Mouse (Mus musculus) hindbrain, postnatal 0 days (tissue): Measurements from ENCODE around the gene Zfp185. TPM values are rescaled to one million over a fixed set of nuclear protein-coding genes. Genes with fewer than 3 reads are reported as not detected.

Experiments
- ATAC-seq: fragments of 200-750 bp; cut with Nextera tagmentation; 2 replicates; pipeline ENCODE4 v1.8.0; 2017; ENCODE audit warnings: mild to moderate bottlenecking, moderate TSS enrichment, moderate library complexity
- DNase-seq: peaks from one replicate; pipeline ENCODE4 v3.0.0-alpha.2; 2015; ENCODE audit warnings: low spot score
- H3K27ac ChIP-seq: fragments of 300-500 bp; sonication (generic); 2 replicates; pipeline ENCODE4 v1.5.1; 2014; ENCODE audit warnings: mild to moderate bottlenecking
- H3K27me3 ChIP-seq: fragments of 300-500 bp; sonication (generic); 2 replicates; pipeline ENCODE4 v1.6.1; 2014; ENCODE audit warnings: low read length, mixed read lengths; ENCODE audit not compliant: insufficient read depth
- H3K36me3 ChIP-seq: fragments of 300-500 bp; sonication (generic); 2 replicates; pipeline ENCODE4 v1.6.1; 2014; ENCODE audit warnings: low read length, mixed read lengths; ENCODE audit not compliant: insufficient read depth
- H3K4me1 ChIP-seq: fragments of 300-500 bp; sonication (generic); 2 replicates; pipeline ENCODE4 v1.6.1; 2014; ENCODE audit warnings: antibody characterized with exemption, low read length, mixed read lengths; ENCODE audit not compliant: insufficient read depth
- H3K4me2 ChIP-seq: fragments of 300-500 bp; sonication (generic); 2 replicates; pipeline ENCODE4 v1.6.1; 2014; ENCODE audit warnings: low read depth, mild to moderate bottlenecking, low read length, moderate library complexity, mixed read lengths
- H3K4me3 ChIP-seq: fragments of 300-500 bp; sonication (generic); 2 replicates; pipeline ENCODE4 v1.5.1; 2014; ENCODE audit warnings: low read length
- H3K9ac ChIP-seq: fragments of 300-500 bp; sonication (generic); replicated peaks from 2 replicates; pipeline ENCODE4 v1.6.1; 2014; ENCODE audit warnings: mild to moderate bottlenecking, low read length, moderate library complexity, mixed read lengths
- H3K9me3 ChIP-seq: fragments of 300-500 bp; sonication (generic); 2 replicates; pipeline ENCODE4 v1.6.1; 2016; ENCODE audit warnings: low read length, mixed read lengths
- CTCF ChIP-seq: IDR thresholded peaks from 2 replicates; pipeline ENCODE4 v1.5.1; 2016; ENCODE audit warnings: antibody characterized with exemption, control low read depth, low read depth
- WGBS: fragments of 180-500 bp; shearing (Covaris S2); extraction: QIAGEN DNeasy Blood & Tissue Kit; methylation state at CpG from one replicate; pipeline ENCODE4 v1.1.7; 2014; 5-methylcytosine and 5-hydroxymethylcytosine counted together
- polyA plus RNA-seq: library from polyadenylated mRNA; unstranded; fragments of >200 nt; fragmentation: Nextera tagmentation; extraction: Ambion mirVana; gene quantifications from 2 replicates; pipeline ENCODE4 v1.2.1, GENCODE M21; 2015
- total RNA-seq: library from RNA; depleted of rRNA; stranded (reverse); fragments of >200 nt; gene quantifications from 2 replicates; pipeline ENCODE4 v1.2.3, GENCODE M21; 2014

Zfp185 gene
- total and polyA plus RNA-seq, 2 experiments from 2014 or later = 1.1 to 1.4 TPM

DNA sequence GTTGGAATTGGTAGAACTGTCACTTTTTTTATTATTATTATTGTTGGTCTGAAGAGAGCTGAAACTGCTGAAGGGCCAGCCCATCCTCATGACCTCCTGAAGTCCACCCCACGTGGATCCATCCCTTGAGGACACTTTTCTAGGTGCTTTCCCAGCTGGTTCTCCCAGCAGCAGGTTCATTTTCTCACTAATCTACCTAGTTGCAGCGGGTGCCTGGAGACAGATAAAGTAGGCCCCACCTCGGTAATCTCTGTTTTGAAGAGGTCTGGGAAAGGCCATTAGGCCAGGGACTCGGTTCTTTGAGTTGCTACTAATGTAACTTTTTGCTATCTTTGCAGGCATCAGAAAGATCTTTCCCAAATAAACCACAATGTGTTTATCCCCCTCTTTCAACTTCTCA lies 18.5 kb downstream of the Zfp185 start:
- no peak for TF ChIP-seq CTCF
- 76% methylated on average over 4 of the region's 4 CpGs for WGBS
- H3K4me1 ChIP-seq = no peaks in the 10 kb centered on the region
- DNase-seq (no peak), ATAC-seq (no peak)
- H3K27ac ChIP-seq = no peak overlapping the region
- H3K9ac ChIP-seq = no peak overlapping the region
- H3K9me3 ChIP-seq = no peaks in the 10 kb centered on the region
- H3K27me3 ChIP-seq = no peaks in the 10 kb centered on the region
- no peaks in the 10 kb centered on the region for H3K36me3 ChIP-seq
- H3K4me3 ChIP-seq = no peak overlapping the region
- H3K4me2 ChIP-seq = no peak overlapping the region

DNA sequence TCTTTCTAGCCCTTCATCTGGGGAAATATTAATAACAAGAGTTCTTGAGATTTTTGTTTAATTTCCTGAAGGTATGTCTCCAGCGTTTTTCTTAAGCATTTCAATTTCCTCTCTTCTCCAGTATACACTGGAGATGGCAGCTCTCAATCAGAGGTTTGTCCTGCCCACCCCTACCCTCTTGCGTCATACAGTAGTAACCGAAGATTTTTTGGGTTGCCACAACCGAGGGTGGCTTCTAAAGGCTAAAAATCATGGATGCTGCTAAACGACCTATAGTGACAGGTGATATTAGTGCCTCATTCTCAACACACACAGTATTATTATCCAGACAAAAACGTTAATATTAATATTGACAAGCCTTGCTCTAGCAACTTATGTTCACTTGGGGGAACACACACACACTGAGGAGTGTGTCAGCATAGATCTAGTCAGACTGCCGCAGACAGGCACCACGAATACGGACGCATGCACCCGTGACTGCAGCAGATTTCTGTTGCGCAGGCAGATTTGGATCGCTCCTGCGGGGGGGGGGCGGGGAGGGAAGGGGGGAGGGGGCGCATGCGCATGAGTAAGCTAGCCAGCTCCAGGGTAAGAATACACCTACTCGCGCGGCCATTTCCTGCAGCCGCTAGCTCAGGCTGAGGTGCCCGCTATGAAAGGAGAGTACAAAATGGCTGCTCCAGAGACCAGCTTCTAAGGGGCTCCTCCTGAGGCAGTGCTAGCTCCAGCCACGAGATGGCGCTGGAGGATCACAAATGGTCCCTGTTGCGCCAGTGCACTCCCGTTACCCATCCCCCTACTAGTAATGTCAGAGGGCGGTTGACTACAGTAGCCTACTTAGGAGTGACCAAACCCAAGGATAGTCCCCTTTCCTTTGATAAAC lies 20.7 kb downstream of the Zfp185 start:
- Histone ChIP-seq H3K36me3 (no peaks in the 10 kb centered on the region), H3K27ac (peak overlapping the region; percentile 83), H3K4me1 (no peaks in the 10 kb centered on the region), H3K4me2 (peak overlapping the region; percentile 52), H3K9me3 (no peaks in the 10 kb centered on the region), H3K27me3 (no peaks in the 10 kb centered on the region), H3K9ac (peak overlapping the region; percentile 30; the same call in 1 of the 2 replicates), H3K4me3 (peak overlapping the region; percentile 25)
- ATAC-seq (peak; percentile 100), DNase-seq (peak; percentile 94)
- WGBS = 28% methylated on average over 24 of the region's 27 CpGs
- peak; percentile 89 for TF ChIP-seq CTCF

DNA sequence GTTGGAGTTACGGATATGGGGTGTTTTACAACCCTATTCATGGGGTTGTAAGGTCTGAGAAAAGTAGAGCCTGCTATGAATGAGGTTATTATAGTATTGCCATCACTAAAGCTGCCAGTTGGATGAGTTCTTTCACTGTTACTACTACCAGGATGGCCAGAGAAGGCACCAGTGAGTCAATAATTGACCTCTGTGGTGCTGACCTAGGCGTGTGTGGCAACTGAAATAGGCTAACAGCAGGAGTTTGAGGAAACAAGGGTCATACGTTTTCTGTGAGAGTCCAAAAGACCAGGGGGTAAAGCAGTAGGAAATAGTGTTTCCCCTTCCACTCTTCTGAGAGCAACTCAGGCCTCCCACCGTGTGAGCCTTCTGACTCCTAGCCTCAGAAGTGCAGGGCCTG lies 25.7 kb downstream of the Zfp185 start:
- Histone ChIP-seq H3K4me3 (no peak overlapping the region), H3K4me1 (no peaks in the 10 kb centered on the region), H3K9ac (no peak overlapping the region), H3K36me3 (no peaks in the 10 kb centered on the region), H3K27me3 (no peaks in the 10 kb centered on the region), H3K27ac (no peak overlapping the region), H3K4me2 (no peak overlapping the region), H3K9me3 (no peaks in the 10 kb centered on the region)
- no peak for TF ChIP-seq CTCF
- 60% methylated on average over 4 of the region's 4 CpGs for WGBS
- DNase-seq (no peak), ATAC-seq (no peak)

DNA sequence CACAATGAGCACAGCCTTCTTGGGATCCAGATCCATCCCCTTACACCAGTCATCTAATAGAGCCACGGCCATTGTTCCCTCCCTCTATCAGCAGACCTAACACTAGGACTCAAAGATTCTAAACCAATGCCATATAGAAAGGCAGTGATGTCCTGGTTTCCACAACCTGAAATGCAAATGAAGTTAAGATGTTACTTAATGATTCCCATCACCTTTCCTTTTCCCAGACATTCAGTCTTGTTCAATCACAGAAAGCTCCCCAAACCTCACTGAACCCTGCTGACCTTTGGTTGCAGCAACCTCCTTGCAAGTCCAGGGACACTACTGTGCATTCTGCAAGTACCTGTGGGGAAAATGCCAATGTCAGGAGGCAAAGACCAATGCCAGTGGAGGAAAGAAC lies 49.9 kb downstream of the Zfp185 start, which contains the start of gene Pnma5:
Gene Pnma5 (minus strand): TSS at position 101 of the 400 bp plus-strand sequence.
- no peak for ATAC-seq

DNA sequence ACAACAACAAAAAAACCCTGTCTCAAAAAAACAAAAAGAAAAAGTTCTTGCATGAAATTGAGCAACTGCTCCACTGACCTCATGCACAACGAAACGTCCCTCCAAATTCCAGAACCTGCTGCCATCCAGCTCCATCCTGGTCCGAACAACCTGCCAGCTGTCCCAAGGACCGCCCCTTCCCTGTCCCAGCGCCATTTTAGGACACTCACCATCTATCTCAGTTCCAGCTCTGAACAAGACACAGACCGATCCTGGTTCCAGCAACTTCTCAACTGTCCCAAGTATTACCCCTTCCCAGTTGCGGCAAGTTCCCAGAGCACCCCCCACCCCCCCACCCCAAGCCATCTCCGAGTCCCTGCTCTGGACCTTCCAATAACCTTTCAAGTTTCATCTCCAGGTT lies 51.7 kb downstream of the Zfp185 start:
- no peak overlapping the region for H3K9ac ChIP-seq
- no peak for DNase-seq
- H3K9me3 ChIP-seq = no peaks in the 10 kb centered on the region
- H3K27ac ChIP-seq = no peak overlapping the region
- H3K4me3 ChIP-seq = no peak overlapping the region
- no peak overlapping the region for H3K4me2 ChIP-seq
- H3K36me3 ChIP-seq = no peaks in the 10 kb centered on the region
- H3K27me3 ChIP-seq = no peaks in the 10 kb centered on the region
- no peaks in the 10 kb centered on the region for H3K4me1 ChIP-seq
- TF ChIP-seq CTCF = no peak
- 87% methylated on average over 8 of the region's 8 CpGs for WGBS
- ATAC-seq = no peak

More for the DNA sequence above, 49.9 kb downstream of the Zfp185 start, which contains the start of gene Pnma5:
- WGBS = 79% methylated on average over 1 of the region's 1 CpGs
- DNase-seq = no peak
- no peaks in the 10 kb centered on the region for H3K9me3 ChIP-seq
- no peaks in the 10 kb centered on the region for H3K4me1 ChIP-seq
- H3K27me3 ChIP-seq = no peaks in the 10 kb centered on the region
- H3K4me3 ChIP-seq = no peak within 1 kb of the TSS
- no peak within 1 kb of the TSS for H3K27ac ChIP-seq
- H3K9ac ChIP-seq = no peak within 1 kb of the TSS
- no peaks in the 10 kb centered on the region for H3K36me3 ChIP-seq
- TF ChIP-seq CTCF = no peak
- H3K4me2 ChIP-seq = no peak within 1 kb of the TSS

DNA sequence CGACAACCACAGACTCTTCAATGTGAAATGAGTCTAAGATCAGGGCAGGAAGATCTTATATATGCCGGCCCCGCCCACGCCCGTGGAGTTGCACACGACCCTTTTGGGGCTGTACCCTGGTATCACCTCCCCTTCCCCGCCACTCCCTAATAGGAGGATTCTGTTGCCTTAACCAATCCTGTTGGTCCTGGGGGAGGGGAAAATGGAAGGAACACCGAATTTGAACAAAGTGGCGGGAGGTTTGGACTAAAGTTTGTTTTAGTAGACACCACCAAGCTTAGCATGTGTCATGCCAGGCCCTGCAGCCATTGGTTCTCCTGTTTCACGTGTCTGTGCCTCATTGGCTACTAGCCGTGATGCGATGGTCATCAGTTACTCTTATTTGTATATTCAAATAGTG lies 52.5 kb downstream of the Zfp185 start:
- no peaks in the 10 kb centered on the region for H3K27me3 ChIP-seq
- ATAC-seq = no peak
- no peaks in the 10 kb centered on the region for H3K4me1 ChIP-seq
- no peak overlapping the region for H3K9ac ChIP-seq
- no peaks in the 10 kb centered on the region for H3K36me3 ChIP-seq
- H3K4me2 ChIP-seq = no peak overlapping the region
- WGBS = 82% methylated on average over 12 of the region's 12 CpGs
- TF ChIP-seq CTCF = no peak
- no peak overlapping the region for H3K4me3 ChIP-seq
- H3K27ac ChIP-seq = no peak overlapping the region
- no peak for DNase-seq
- H3K9me3 ChIP-seq = no peaks in the 10 kb centered on the region

- peak overlapping the region; percentile 13; the same call in 1 of the 2 replicates for H3K4me2 ChIP-seq
- peak; percentile 91 for TF ChIP-seq CTCF
- WGBS = 19% methylated on average over 14 of the region's 14 CpGs
- no peaks in the 10 kb centered on the region for H3K36me3 ChIP-seq
- H3K27ac ChIP-seq = peak overlapping the region; percentile 7; the same call in 1 of the 2 replicates
- no peak overlapping the region for H3K9ac ChIP-seq
- no peaks in the 10 kb centered on the region for H3K4me1 ChIP-seq
- DNase-seq = peak; percentile 95
- H3K27me3 ChIP-seq = no peaks in the 10 kb centered on the region
- H3K4me3 ChIP-seq = no peak overlapping the region
- no peaks in the 10 kb centered on the region for H3K9me3 ChIP-seq
- ATAC-seq = peak; percentile 98
Measured at GRCm38 (mm10) chrX:73053860-73054563, 66.9 kb downstream of the Zfp185 start.
